Mouse (Mus musculus) B cell, adult 2 months (primary cell): ENCODE results near the gene B130006D01Rik.
"Not testable (repeated sequence)": the region's sequence is repeated elsewhere in the genome, so short reads cannot be mapped to it uniquely, and the experiment has no call there.

Experiments used
- DNase-seq, 2 experiments: peaks; one replicate each; pipeline ENCODE4 v3.0.0; 2022

Gene B130006D01Rik

DNA sequence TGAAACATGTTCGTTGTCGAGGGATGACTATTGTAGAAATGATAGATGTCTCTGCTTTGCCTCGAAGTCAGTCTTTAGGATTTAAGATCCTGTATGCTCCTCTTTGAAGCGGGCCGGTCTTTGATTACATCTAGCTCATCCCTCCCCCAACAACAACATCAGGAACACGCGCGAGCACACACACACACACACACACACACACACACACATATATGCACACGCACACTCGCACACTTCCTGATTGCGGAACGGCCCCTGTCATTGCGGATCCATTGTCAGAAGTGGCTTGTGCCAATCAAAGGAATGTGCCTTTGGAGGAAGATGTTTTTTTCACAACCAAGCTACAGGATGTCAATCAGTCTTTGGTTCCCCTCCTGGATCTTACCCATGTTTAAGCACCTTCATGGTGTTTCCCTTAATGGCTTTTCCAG is 9.6 kb upstream of the B130006D01Rik start:
- DNase-seq, result no peak

DNA sequence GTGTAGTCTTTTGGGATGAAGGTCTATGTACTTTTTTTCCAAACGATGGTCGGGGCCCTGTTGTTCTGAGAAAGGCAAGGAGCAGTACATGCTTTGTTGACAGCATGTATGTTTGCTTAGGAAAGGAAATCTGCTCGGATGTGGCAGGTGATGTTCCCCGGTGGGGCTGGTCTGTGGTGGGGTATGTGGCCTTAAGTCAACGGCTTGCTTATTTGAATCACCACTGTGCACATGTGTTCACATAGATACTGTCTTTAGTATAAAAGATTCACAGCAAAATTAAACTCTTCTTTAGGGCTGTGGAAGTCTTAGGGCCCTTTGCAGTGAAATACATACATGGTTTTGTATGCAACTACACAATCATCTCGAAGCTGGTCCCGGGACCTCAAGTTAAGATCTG is 9.0 kb upstream of the B130006D01Rik start:
- peak; percentile 14 to 15 for DNase-seq

DNA sequence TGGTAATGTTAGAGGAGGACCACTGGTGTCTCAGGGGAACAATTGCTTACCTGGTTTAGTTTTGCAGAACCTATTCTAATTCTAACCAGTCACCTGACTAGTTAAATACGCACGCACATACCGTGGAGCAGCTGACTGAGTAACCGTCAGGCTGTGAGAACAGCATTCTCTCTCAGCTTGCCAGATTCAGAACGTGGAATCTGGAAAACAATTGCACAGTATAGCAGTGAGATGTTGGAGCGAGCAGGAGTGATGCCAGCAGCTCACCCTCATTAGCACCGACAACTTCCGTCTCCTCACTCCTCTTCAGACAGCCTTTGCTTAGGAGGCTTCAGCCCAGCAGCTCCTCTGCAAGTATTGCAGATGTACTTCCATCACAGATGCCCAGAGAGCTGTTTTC is 7.3 kb upstream of the B130006D01Rik start:
- DNase-seq, result no peak

DNA sequence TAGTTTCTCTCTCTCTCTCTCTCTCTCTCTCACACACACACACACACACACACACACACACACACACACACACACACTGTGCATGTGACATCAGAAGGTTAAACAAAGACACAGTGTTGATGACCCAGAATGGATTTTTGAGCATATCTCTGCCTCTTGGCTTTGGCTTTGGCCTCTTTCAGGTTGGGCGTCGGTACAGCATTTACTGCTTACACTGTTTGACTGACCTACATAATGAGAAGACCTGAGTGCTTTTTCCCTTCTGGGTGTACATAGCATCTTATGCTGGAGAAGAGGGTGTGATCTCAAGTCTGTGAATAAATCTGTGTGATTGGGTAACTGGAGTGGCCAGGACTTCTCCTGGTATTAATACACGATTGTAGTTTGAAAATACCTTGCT is 4.0 kb upstream of the B130006D01Rik start:
- no peak for DNase-seq

DNA sequence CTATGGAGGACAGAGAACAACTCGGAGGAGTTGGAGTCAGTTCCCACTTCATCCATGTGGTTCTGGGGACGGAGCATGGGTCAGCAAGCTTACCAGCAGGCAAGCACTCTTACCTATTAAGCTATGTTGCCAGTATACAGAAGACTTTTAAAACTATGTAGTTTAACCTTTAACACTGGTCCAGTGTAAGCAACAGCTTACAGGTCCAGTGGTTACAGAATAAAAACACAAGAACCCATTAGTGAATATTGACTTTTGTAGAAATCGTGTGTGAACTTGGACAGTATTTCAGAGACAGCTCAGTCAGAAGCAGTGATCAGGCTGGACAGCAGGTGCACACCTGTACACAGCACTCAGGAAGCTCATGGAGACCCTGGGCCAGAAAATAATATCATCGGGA is 1.1 kb downstream of the B130006D01Rik start:
- no peak for DNase-seq

DNA sequence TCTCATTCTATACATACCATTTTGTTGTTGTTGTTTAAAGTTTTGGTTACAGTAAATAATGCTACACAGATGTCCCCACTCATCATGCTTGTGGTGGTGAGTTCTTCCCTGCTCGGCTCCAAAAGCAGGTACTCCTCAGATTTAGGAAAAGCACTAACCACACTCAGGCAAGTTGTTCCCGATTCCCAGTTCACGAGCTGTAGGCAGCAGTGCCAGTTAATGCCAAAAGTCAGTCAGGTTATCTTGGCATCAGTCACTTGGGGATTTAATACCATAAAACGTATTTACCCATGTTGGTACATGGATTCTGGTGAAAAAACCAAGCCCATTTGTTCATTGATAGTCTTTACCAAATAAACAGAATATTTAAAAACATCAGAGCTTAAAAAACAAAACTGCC is 2.8 kb downstream of the B130006D01Rik start:
- DNase-seq, result no peak

DNA sequence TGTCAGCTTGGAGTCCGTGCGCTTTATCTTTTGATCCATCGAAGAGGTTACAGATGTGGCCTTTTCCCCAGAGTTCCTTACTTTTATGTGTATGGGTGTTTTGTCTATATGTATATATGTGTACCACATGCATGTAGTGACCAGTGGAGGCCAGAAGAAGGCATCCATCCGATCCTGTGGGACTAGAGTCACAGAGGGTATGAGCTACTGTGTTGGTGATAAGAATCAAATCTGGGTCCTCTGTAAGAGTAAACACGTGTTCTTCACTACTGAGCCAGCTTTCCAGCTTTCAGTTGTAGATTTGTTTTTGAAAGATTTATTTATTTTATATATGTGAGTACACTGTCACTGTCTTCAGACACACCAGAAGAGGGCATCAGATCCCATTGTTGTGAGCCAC is 4.6 kb downstream of the B130006D01Rik start:
- DNase-seq, result no peak

DNA sequence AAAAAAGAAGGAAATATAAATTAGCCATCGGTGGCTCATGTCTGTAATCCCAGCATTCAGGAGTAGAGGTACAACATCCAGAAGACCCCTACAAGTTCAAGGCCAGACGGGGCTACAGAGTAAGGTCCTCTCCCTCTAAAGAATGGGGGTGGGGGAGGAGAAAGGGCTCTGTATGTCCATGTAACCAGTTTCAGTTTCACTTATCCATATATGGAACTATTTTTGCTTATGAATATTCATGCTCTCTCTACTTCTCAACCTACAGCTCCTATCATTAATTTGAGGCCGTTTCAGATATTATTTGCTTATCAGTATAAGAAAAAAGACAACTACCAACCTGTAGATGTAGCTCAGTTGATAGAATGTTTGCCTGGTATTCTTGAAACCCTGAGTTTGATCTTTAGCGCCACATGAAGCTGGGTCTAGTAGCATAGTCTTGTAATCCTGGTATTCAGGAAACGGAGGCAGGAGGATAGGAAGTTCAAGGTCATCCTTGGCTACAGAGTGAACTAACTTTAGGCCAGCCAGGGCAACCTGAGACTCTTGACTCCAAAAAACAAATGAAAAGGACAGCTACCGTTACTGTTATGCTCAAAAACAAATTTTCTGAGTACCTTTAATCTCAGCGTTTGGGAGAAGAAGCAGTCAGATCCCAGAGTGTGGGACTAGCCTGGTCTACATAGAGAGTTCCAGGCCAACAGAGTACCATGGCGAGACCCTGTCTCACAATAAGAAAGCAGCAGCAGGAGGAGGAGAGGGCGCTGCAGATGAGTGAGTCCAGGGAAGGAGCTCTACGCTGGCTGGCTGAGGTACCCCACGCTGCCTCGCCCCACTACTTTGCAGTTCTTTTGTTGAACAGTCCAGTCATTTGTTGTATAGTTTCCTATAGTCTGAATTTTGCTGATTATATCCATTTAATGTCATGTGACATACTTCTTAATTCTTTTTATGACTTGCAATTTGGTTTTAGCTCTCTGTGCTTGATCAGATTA is 5.8 kb downstream of the B130006D01Rik start:
- DNase-seq, result no peak

DNA sequence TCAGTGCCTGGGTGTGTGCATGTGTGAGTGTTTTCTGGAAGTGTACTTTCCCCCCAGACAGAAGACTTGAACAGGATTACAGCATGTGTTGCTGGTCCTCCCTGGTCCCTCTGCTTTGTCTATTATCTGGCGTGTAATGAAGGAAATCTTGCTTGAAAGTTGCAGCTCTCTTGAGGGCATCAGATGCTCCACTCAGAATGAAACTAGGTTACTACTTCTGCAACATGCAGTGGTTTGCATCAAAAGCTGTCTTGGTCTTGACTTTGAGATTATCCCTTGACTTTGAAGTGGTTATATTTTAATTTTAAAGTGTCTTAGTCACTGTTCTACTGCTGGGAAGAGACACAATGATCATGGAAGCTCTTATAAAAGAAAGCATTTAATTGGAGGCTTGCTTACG is 11.1 kb downstream of the B130006D01Rik start:
- no peak for DNase-seq

DNA sequence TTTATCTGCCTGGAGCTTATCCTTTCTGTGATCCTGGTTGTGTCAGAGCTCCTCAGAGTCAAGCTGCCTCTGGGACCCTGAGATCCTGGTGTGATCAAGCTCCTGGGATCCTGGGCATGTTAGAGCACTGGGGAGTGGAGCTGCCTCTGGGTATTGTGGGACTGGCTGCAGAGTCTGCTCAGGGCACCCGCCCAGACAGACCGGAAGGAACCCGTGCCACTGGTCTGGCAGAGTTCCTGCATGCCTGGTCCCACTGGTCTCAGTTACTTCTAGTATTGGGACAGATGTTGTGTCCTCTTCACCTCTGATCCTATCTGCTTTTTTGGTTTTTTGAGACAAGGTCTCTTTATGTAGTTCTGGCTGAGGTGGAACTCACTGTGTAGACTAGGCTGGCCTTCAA is 14.4 kb downstream of the B130006D01Rik start:
- DNase-seq, result peak; percentile 11 to 20

DNA sequence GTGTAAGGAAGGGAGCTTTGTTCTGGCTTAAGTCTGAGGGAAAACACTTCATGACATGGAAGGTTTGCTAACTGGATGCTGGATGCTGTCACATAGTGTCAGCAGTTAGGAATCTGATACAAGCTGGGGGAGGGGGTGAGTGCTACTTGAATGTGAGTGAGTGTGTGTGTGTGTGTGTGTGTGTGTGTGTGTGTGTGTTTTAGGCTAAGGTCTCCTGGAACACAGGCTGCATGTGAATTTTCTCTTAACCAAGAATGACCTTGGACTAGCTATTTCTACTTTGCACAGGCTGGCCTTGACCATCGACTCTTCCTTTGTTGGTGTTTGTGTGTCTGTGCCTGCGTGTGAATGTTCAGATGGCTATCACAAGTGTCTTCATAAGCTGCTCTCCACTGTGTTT is 21.1 kb downstream of the B130006D01Rik start:
- no peak for DNase-seq

DNA sequence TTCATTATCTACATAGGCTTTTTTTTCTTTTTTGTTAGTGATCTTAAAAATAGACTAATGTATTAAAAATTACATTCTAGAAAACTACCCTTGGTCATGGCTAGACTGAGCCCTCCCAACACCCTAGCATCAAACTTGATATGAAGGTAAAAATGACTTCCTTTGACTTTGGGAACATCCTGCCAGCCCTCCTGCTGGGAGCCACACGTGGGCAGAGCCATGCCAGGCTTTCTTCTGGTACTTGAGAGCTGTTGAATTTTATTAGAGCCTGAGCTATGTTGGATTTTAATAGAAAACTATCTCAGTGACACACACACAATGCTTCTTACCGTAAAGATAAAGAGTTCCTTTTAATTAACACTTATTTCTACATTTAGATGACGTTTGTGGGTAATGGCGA is 23.4 kb downstream of the B130006D01Rik start:
- DNase-seq, result no peak

DNA sequence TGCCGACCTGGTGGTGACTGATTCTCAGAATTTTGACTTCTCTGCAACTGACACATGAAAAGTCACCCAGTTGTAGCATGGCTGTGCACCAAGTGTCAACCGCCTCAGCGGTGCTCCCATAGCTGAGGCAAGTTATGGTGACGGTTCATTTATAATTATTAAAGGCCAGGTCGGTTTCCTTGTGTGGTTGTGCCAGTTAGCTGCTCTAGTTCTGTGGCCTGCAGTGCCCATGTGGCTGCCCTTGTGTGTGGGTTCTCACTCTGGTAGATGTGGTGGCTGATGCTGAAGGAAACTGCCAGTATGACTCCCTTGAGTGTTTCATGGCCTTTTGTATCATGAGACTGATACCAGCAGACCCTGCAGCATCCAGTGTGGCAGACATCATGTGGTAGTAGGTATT is 24.9 kb downstream of the B130006D01Rik start:
- DNase-seq, result no peak

DNA sequence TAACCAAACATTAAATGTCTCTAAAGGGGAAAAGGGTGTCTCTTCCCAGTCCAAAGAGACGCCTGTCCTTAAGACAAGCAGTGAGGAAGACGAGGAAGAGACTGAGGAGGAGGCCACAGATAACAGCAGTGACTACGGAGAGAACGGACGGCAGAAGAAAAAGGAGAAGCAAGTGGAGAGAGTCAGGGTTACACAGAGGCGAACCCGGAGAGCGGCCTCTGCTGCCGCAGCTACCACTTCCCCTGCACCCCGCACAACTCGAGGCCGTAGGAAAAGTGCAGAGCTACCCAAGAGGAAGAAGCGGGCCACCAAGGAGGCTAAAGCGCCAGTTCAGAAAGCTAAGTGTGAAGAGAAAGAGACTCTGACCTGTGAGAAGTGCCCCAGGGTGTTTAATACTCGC is 26.2 kb downstream of the B130006D01Rik start:
- no peak for DNase-seq

DNA sequence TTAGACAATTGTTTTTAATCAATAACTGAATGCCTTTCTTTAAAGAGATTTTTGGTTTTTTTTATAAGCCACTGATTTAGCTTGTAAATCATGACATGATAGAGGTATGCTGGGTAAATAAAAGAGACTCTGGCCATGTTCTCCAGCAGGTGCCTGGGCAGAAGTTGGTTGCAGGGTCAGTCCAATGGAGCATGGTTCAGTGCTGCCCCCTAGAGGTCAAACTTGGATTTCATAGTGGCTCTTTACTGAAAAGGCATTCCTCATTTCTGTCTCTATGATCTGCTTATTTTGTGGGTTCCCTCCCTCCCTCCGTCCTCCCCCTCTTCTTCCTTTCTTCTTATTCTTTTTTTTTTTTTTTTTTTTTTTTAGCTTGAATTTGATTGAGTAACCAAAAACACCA is 27.6 kb downstream of the B130006D01Rik start:
- DNase-seq, result peak; percentile 90

DNA sequence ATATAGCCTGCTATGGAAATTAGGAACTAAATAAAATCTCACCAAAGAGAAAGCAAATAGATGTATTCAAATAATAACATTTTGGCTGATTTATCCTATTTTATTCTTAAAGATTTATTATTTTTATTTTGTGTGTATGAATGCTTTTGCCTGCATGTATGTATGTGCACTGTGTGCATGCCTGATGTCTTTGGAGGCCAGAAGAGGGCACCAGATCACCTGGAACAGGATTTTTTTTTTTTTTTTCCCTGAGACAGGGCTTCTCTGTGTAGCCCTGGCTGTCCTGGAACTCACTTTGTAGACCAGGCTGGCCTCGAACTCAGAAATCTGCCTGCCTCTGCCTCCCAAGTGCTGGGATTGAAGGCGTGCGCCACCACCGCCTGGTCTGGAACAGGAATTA is 31.8 kb downstream of the B130006D01Rik start:
- DNase-seq, result not testable (repeated sequence)

DNA sequence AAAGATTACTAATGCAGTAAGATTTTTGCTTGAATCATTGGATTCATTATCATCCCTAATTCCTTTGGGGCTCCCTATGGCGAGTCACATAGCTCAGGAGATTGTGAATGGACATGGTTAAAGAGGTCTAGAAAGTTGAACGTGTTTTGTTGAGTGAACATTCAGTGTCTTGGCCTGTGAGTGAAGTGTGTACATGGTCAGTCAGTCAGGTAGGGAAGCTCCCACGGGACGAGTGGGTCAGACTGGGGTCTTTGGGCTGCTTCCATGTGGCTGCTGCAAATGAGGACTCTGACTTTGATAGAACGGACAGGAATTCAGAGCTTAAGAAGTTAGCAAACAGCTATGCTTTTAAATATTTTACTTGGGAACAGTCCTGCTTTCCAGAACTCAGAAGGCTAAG is 37.1 kb downstream of the B130006D01Rik start:
- DNase-seq, result no peak

DNA sequence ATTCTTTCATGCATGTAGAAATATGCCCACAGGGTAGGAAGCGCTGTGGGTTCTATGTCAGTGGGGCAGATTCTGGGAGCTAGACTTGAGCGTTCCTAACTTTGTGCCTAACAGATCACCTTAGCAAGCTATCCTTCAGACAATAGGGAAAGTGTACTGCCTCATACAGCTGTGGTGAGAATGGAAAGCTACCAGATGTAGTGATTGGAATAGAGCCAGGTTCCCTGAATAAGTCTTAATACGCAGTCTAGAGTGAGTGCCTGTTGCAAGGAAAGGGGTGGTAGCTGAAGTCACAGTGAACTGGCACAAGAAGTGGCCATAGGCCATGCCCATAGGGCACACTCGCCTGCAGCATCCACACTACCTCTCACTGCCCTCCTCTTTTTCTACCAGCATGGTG is 39.6 kb downstream of the B130006D01Rik start:
- DNase-seq, result no peak

DNA sequence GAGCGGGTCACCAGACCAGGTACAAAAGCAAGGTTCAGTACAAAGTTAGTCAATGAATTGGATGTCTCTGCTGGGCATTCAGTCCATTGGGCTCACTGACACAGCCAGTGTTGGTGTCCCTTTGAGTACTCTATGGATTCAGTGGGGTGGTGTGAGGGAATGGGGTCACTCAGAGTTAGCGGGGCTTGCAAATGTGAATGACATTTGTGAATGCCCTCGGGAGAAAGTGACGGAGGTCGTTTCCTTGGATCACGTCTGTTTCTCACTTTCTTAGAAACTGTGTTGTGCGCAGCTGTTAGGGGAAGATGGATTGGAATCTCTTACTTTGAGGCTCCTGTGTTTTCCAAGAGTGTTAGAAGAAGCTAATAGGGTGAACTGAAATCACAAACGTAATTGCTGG is 41.4 kb downstream of the B130006D01Rik start:
- no peak for DNase-seq

DNA sequence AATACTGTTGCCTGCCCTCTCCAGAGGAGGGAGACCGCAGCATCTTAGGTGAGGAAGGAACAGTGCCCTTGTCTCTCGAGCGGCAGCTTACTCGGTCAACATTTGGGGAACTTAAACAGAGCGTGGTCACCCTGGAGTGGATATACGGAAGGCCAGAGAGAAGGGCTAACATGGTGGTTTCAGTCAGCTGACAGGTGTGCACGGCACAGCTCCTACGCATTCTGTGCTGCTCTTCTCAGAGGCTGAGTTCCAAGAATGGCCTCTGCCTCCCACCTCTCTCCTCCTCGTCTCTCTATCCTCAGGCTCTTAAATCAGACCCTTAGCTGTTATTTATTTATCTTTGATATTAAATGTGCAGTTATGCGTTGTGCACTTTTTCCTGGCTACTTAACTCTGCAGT is 41.9 kb downstream of the B130006D01Rik start:
- DNase-seq, result no peak

DNA sequence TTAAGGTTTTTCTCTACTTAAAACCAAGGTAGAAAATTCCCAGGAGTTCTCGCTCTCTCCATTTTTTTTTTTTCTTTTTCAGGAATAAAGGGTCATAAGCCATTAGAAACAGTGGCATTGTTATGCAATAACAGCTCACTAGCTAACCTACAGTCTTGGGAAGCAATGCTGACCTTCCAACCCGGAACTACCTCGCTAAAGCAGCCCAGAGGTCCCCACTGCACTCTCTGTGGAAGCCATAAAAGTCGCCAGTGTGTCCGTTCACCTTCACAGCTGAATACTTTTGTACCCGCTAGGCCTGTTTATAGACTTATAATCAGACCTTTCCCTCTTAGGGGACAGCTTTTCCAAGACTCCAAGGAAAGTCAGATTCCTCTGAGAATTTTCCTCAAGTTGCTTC is 44.9 kb downstream of the B130006D01Rik start:
- DNase-seq, result no peak

DNA sequence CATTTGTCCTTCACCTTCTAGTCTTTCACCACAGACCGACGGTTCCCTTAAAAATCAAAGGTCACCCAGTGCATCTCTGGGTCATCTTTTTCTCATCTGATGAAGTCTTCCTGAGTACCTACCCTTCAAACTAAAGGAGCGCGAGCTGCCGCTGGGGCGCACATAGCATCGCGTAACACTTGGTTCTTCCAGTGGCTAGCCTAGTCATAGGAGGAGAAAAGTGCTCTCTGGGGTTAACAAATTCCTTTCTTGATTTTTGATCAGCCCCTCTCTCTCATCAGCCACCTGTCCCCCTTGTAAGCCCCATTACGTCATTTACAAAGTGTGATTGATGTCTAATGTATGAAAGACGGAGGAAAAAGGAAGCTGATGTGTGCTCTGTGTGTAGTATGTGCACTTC is 45.8 kb downstream of the B130006D01Rik start:
- DNase-seq, result no peak

DNA sequence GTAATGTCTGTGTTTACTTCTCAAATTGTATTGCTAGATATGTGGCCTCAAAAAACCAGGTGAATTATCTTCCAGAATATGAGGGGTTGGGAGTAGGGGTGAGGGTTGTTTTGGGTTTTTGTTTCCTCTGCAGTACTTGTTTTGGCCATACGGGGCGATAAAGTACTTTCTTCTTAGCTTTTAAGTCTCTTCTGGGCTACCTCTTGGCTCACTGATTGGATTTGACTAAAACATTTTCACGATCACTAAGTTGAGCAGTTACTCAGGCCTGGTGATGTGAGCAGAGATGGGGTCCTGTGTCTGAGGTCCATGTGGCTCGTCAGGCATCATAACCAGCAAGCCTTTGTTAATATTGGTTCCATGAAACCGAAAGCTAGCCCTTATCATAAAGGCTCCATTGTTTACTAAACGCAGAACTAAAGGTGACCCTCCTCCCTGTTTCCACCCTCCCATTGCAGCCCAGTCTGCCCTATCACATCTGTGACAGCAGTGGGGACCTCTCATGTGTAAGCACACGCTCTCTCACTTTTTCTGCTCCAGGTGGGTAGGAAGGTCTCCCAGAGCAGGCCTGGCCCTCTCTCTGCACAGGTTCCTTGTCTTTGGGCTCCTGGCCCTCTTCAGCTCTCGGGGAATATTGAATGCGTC is 47.5 kb downstream of the B130006D01Rik start:
- peak; percentile 15 to 25 for DNase-seq

DNA sequence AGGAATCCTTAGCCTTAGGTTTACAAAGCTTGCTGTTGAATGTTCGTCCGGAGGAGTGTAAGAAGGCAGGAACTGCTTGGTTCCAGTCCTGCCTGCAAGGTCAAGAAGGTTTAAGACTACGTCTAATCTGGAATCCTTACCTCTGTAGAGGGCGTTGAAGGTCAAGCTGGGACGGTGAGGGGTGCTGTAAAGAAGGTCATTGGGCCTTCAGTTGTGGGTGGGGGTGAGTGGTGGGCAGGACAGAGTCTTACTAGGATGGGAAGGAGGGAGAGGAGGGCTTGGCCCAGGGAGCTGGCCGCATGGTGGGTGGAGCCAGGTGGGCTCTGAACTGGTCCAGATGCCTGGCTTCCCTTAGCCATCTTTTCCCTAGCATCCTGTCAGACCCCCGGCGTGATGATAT is 48.3 kb downstream of the B130006D01Rik start:
- no peak for DNase-seq
